Mouse (Mus musculus): ENCODE measurements at regions not wholly inside any gene's neighbourhood (a gene's known extent, or its start where the extent isn't known, plus 50 kb on each side); places are given as distances from the start of the nearest gene placed in this dataset.
A peak's percentile ranks its signal among the peaks of the same experiment; 100 is the strongest.
"Not testable (repeated sequence)": the region's sequence is repeated elsewhere in the genome, so short reads cannot be mapped to it uniquely, and the experiment has no call there.

GRCm38 (mm10) chr8:20262253-20262652 lies 100.8 kb downstream of the Gm15319 start:
- H3K36me3 ChIP-seq; H3K4me3 ChIP-seq; H3K27ac ChIP-seq; H3K9ac ChIP-seq; H3K4me2 ChIP-seq (replicated peaks); H3K4me1 ChIP-seq; H3K27me3 ChIP-seq; H3K9me3 ChIP-seq: not testable (repeated sequence)
- peak; percentile 54; the same call in 1 of the 2 replicates for ATAC-seq (ENCODE audit: low FRiP score, low read depth)
- 79% methylated on average over 3 of the region's 3 CpGs for WGBS

GRCm38 (mm10) chr8:20261452-20262181 lies 101.4 kb downstream of the Gm15319 start:
- WGBS = 55% methylated on average over 6 of the region's 9 CpGs
- not testable (repeated sequence) for H3K9me3 ChIP-seq; H3K36me3 ChIP-seq; H3K9ac ChIP-seq; H3K4me1 ChIP-seq; H3K4me3 ChIP-seq; H3K27me3 ChIP-seq; H3K27ac ChIP-seq; H3K4me2 ChIP-seq (replicated peaks)
- ATAC-seq (ENCODE audit: low FRiP score, low read depth) = peak; percentile 48; the same call in 1 of the 2 replicates

- not testable (repeated sequence) for H3K27me3 ChIP-seq; H3K27ac ChIP-seq; H3K4me1 ChIP-seq; H3K4me2 ChIP-seq (replicated peaks); H3K9me3 ChIP-seq; H3K36me3 ChIP-seq; ATAC-seq (ENCODE audit: low FRiP score, low read depth); H3K9ac ChIP-seq; H3K4me3 ChIP-seq
- WGBS = 94% methylated on average over 2 of the region's 2 CpGs
Measured at GRCm38 (mm10) chr8:20261007-20261406, 102.0 kb downstream of the Gm15319 start.

GRCm38 (mm10) chr8:20260125-20260640 lies 102.8 kb downstream of the Gm15319 start:
- 67% methylated on average over 5 of the region's 7 CpGs for WGBS
- ATAC-seq (ENCODE audit: low FRiP score, low read depth); H3K9me3 ChIP-seq; H3K36me3 ChIP-seq; H3K4me3 ChIP-seq; H3K4me2 ChIP-seq (replicated peaks); H3K9ac ChIP-seq; H3K4me1 ChIP-seq; H3K27me3 ChIP-seq; H3K27ac ChIP-seq: not testable (repeated sequence)

GRCm38 (mm10) chr8:20259662-20260061 lies 103.3 kb downstream of the Gm15319 start:
- not testable (repeated sequence) for H3K9ac ChIP-seq; ATAC-seq (ENCODE audit: low FRiP score, low read depth); H3K36me3 ChIP-seq; H3K4me3 ChIP-seq; H3K27me3 ChIP-seq; H3K4me1 ChIP-seq; H3K4me2 ChIP-seq (replicated peaks); H3K27ac ChIP-seq; H3K9me3 ChIP-seq
- 86% methylated on average over 8 of the region's 8 CpGs for WGBS

Measured in limb, embryonic 13.5 days (tissue).